Mouse (Mus musculus) intestine, embryonic 15.5 days (tissue): ENCODE measurements around the gene Vmn1r224. TPM values are rescaled to one million over a fixed set of nuclear protein-coding genes. Genes with fewer than 3 reads are reported as not detected.

ENCODE experiments used
- ATAC-seq: fragments of 200-750 bp; cut with Nextera tagmentation; 2 replicates; pipeline ENCODE4 v1.8.0; 2017; ENCODE audit warnings: moderate TSS enrichment, moderate library complexity
- H3K27ac ChIP-seq: fragments of 300-500 bp; sonication (generic); 2 replicates; pipeline ENCODE4 v1.5.1; 2015; ENCODE audit warnings: mild to moderate bottlenecking, inconsistent platforms
- H3K27me3 ChIP-seq: fragments of 300-500 bp; sonication (generic); replicated peaks from 2 replicates; pipeline ENCODE4 v1.6.1; 2015; ENCODE audit warnings: inconsistent platforms
- H3K36me3 ChIP-seq: fragments of 300-500 bp; sonication (generic); 2 replicates; pipeline ENCODE4 v1.6.1; 2015; ENCODE audit warnings: inconsistent platforms
- H3K4me1 ChIP-seq: fragments of 300-500 bp; sonication (generic); replicated peaks from 2 replicates; pipeline ENCODE4 v1.6.1; 2015; ENCODE audit warnings: inconsistent platforms
- H3K4me2 ChIP-seq: fragments of 300-500 bp; sonication (generic); replicated peaks from 2 replicates; pipeline ENCODE4 v1.6.1; 2015; ENCODE audit warnings: mild to moderate bottlenecking, inconsistent platforms
- H3K4me3 ChIP-seq: fragments of 300-500 bp; sonication (generic); replicated peaks from 2 replicates; pipeline ENCODE4 v1.5.1; 2015; ENCODE audit warnings: inconsistent platforms
- H3K9ac ChIP-seq: fragments of 300-500 bp; sonication (generic); 2 replicates; pipeline ENCODE4 v1.6.1; 2015; ENCODE audit warnings: inconsistent platforms
- H3K9me3 ChIP-seq: fragments of 300-500 bp; sonication (generic); 2 replicates; pipeline ENCODE4 v1.6.1; 2016; ENCODE audit warnings: inconsistent platforms
- WGBS: fragments of 180-500 bp; shearing (Covaris S2); methylation state at CpG from one replicate; pipeline ENCODE4 v1.1.7; 2015; 5-methylcytosine and 5-hydroxymethylcytosine counted together
- polyA plus RNA-seq: library from polyadenylated mRNA; unstranded; fragments of >200 nt; fragmentation: Nextera tagmentation; extraction: Ambion mirVana; gene quantifications from 2 replicates; pipeline ENCODE4 v1.2.1, GENCODE M21; 2015

Gene Vmn1r224
- polyA plus RNA-seq, result not detected in 2 replicates

DNA sequence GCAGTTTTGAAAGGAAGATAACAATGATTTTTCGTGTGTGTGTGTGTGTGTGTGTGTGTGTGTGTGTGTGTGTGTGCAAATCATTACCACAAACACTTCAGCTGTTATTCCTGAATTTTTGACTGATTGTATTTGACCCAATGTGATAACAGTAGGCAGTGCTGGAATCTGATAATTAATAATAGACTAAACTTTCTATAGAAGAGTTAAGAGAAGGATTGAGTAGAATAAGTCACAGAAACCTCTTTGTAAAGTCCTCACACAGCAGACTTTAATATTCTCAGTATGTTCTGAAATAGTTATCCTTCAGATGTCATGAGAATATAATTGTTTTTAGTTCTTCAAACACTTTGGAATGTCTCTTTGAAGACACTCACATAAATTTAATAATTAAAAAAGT is at the start of gene Vmn1r224:
Gene Vmn1r224, plus strand, starts transcription at position 301 of the 400 bp plus-strand sequence.
- Histone ChIP-seq H3K27ac (no peak within 1 kb of the TSS), H3K4me2 (no peak within 1 kb of the TSS), H3K9ac (no peak within 1 kb of the TSS), H3K36me3 (no peaks in the 10 kb centered on the region), H3K27me3 (no peaks in the 10 kb centered on the region), H3K9me3 (no peaks in the 10 kb centered on the region), H3K4me1 (no peaks in the 10 kb centered on the region), H3K4me3 (no peak within 1 kb of the TSS)
- 29% methylated on average over 1 of the region's 1 CpGs for WGBS
- no peak for ATAC-seq

GRCm38 (mm10) chr17:20399105-20399504 is 14.8 kb upstream of the Vmn1r224 start:
- no peaks in the 10 kb centered on the region for H3K4me1 ChIP-seq

GRCm38 (mm10) chr17:20439263-20439662 is 25.3 kb downstream of the Vmn1r224 start:
- Histone ChIP-seq H3K9me3 (no peaks in the 10 kb centered on the region), H3K4me2 (no peak overlapping the region), H3K9ac (no peak overlapping the region), H3K27ac (no peak overlapping the region), H3K36me3 (no peaks in the 10 kb centered on the region), H3K4me3 (no peak overlapping the region), H3K27me3 (no peaks in the 10 kb centered on the region), H3K4me1 (no peaks in the 10 kb centered on the region)
- no peak for ATAC-seq

More at GRCm38 (mm10) chr17:20399105-20399504, 14.8 kb upstream of the Vmn1r224 start:
- no peaks in the 10 kb centered on the region for H3K27me3 ChIP-seq
- H3K9ac ChIP-seq, result no peak overlapping the region
- no peak overlapping the region for H3K4me3 ChIP-seq
- no peak overlapping the region for H3K27ac ChIP-seq
- 45% methylated on average over 2 of the region's 2 CpGs for WGBS
- no peak overlapping the region for H3K4me2 ChIP-seq
- ATAC-seq, result no peak
- no peaks in the 10 kb centered on the region for H3K36me3 ChIP-seq
- peaks cover 3% of the 10 kb centered on the region; the same call in 1 of the 2 replicates for H3K9me3 ChIP-seq

- Histone ChIP-seq H3K9ac (no peak overlapping the region), H3K4me3 (no peak overlapping the region), H3K27ac (no peak overlapping the region), H3K27me3 (no peaks in the 10 kb centered on the region), H3K4me1 (no peaks in the 10 kb centered on the region), H3K4me2 (no peak overlapping the region), H3K9me3 (no peaks in the 10 kb centered on the region), H3K36me3 (no peaks in the 10 kb centered on the region)
- ATAC-seq, result no peak
- 82% methylated on average over 3 of the region's 3 CpGs for WGBS
Measured at GRCm38 (mm10) chr17:20473311-20473710, 59.4 kb downstream of the Vmn1r224 start.

Other genes starting within 250 kb of the Vmn1r224 start
- not detected in 2 replicates for gene Fpr-rs6, start 231.0 kb upstream of the Vmn1r224 start, polyA plus RNA-seq
- gene Vmn2r105, start 179.1 kb upstream of the Vmn1r224 start, polyA plus RNA-seq, result not detected in 2 replicates
- not detected in 2 replicates for gene Vmn2r106, start 128.6 kb upstream of the Vmn1r224 start, polyA plus RNA-seq
- gene Vmn2r107, start 68.9 kb upstream of the Vmn1r224 start, polyA plus RNA-seq, result not detected in 2 replicates
- not detected in 2 replicates for gene Vmn2r108, start 67.2 kb downstream of the Vmn1r224 start, polyA plus RNA-seq
- gene Vmn1r225, start 84.0 kb downstream of the Vmn1r224 start, polyA plus RNA-seq, result not detected in 2 replicates
- gene Vmn2r109, start 150.6 kb downstream of the Vmn1r224 start, polyA plus RNA-seq, result not detected in 2 replicates
- gene Vmn2r110, start 182.3 kb downstream of the Vmn1r224 start, polyA plus RNA-seq, result 0.04 TPM in 1 of 2 replicates, not detected in the other
- gene Fpr-rs3, start 210.7 kb downstream of the Vmn1r224 start, polyA plus RNA-seq, result not detected in 2 replicates